Mouse (Mus musculus) embryonic fibroblast, embryonic 13.5 days (primary cell): ENCODE data around the gene Bpgm. TPM values are rescaled to one million over a fixed set of nuclear protein-coding genes. Genes with fewer than 3 reads are reported as not detected.

Source experiments
- H3K27ac ChIP-seq: 2 replicates; pipeline ENCODE4 v1.5.1; 2012; ENCODE audit warnings: low read length, control low read depth, inconsistent platforms; ENCODE audit not compliant: insufficient read depth
- H3K4me1 ChIP-seq: 2 replicates; pipeline ENCODE4 v1.6.1; 2011; ENCODE audit warnings: low read length; ENCODE audit not compliant: control insufficient read depth, insufficient read depth
- H3K4me3 ChIP-seq: 2 replicates; pipeline ENCODE4 v1.5.1; 2011; ENCODE audit warnings: mild to moderate bottlenecking, control low read depth, low read length; ENCODE audit not compliant: insufficient read depth
- CTCF ChIP-seq: IDR thresholded peaks from 2 replicates; pipeline ENCODE4 v1.5.1; 2011; ENCODE audit warnings: mild to moderate bottlenecking, control low read depth, low read length, moderate library complexity, borderline replicate concordance; ENCODE audit not compliant: insufficient read depth
- POLR2A ChIP-seq: IDR thresholded peaks from 2 replicates; pipeline ENCODE4 v1.6.1; 2011; ENCODE audit warnings: low read depth, mild to moderate bottlenecking, control low read depth, low read length, moderate library complexity
- polyA plus RNA-seq: library from polyadenylated mRNA; stranded (reverse); fragments of >200 nt; gene quantifications from 2 replicates; pipeline ENCODE4 v1.2.4, GENCODE M21; 2011; ENCODE audit warnings: low read depth; ENCODE audit not compliant: missing spikeins, insufficient read length

Gene Bpgm
- polyA plus RNA-seq, 1 experiment: 40.9 TPM

GRCm38 (mm10) chr6:34510277-34510676 lies 34.3 kb downstream of the Bpgm start:
- H3K4me1 ChIP-seq: no peaks in the 10 kb centered on the region
- no peak overlapping the region for H3K4me3 ChIP-seq
- TF ChIP-seq POLR2A: no peak
- TF ChIP-seq CTCF: no peak
- H3K27ac ChIP-seq: no peak overlapping the region

DNA sequence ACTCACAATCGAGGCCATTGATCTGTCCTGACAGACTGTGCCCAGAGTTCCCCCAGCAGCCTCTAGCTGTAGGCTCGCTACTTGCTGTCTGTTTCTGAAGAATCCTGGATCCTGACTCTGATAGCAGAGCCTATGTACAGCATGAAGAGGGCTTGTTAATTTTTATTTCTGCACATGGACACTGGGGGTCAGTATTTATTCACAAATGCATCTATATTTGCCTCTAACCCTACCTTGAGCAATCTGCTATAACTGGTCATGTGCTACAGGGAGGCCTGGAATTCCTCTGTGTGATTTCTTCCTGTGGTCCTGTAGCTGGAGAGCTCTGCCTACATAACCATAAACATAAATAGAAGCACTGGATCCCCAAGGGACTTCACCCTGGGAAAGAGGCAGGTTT lies 35.4 kb downstream of the Bpgm start:
- Histone ChIP-seq H3K27ac (no peak overlapping the region), H3K4me1 (no peaks in the 10 kb centered on the region)
- TF ChIP-seq POLR2A (no peak), CTCF (no peak)

GRCm38 (mm10) chr6:34512741-34513140 lies 36.7 kb downstream of the Bpgm start:
- H3K27ac ChIP-seq: no peak overlapping the region
- H3K4me3 ChIP-seq: no peak overlapping the region
- no peaks in the 10 kb centered on the region for H3K4me1 ChIP-seq
- no peak for TF ChIP-seq CTCF
- no peak for TF ChIP-seq POLR2A

More for the DNA sequence above, 35.4 kb downstream of the Bpgm start:
- H3K4me3 ChIP-seq: no peak overlapping the region

DNA sequence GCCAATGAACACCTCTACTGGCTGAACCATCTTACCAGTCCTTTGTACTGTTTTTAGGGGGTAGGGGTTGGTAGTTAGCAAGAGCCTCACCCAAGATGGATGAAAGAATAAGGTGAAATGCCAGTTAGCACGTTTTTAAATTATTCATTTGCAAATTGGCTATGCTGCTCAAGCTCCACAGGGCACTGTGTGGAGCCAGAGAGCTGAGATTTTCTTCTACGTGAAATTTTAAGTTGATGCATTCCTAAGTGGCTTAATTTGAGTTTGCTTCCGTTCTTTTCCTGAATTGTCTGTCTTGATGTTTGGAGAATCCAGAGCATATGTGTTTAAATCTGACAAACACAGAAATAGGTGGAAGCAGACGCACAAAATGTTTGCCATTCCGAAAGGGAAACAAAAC lies 38.6 kb downstream of the Bpgm start:
- Histone ChIP-seq H3K27ac (peak overlapping the region; percentile 63), H3K4me3 (no peak overlapping the region), H3K4me1 (no peaks in the 10 kb centered on the region)
- TF ChIP-seq POLR2A: no peak
- TF ChIP-seq CTCF: no peak

- H3K4me3 ChIP-seq: no peak overlapping the region
- peak overlapping the region; percentile 63 for H3K27ac ChIP-seq
- H3K4me1 ChIP-seq: 0 out of 2 replicates have a peak, but pooled peaks cover 4% of the 10 kb centered on the region
- TF ChIP-seq CTCF (0 out of 2 replicates have a peak, but pooled peaks have one; percentile 5), POLR2A (no peak)
These were observed 39.2 kb downstream of the Bpgm start for GRCm38 (mm10) chr6:34515098-34515782.

DNA sequence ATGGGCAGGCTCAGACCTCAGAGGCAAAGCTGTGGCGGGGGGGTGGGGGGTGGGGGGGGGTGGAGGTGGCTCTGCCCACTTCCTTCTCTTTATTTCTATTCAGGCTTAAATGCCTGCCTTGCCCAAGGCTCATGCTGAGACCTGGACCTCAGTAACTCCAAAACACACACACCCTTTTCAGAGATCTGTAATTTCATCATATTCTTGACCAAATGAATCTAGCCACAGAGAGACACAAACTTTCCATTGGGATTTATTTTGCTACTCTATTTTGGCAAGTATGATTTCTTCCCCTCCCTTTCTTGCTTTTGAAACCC lies 39.7 kb downstream of the Bpgm start:
- H3K27ac ChIP-seq: 0 out of 2 replicates have a peak overlapping the region, but pooled peaks have one; percentile 49
- TF ChIP-seq POLR2A (no peak), CTCF (no peak)

GRCm38 (mm10) chr6:34517750-34518149 lies 41.7 kb downstream of the Bpgm start:
- no peak overlapping the region for H3K4me3 ChIP-seq
- no peak overlapping the region for H3K27ac ChIP-seq
- peaks cover 11% of the 10 kb centered on the region; the same call in 1 of the 2 replicates for H3K4me1 ChIP-seq
- TF ChIP-seq POLR2A (no peak), CTCF (no peak)

More for the DNA sequence above, 39.7 kb downstream of the Bpgm start:
- Histone ChIP-seq H3K4me3 (no peak overlapping the region), H3K4me1 (0 out of 2 replicates have a peak, but pooled peaks cover 4% of the 10 kb centered on the region)

- Histone ChIP-seq H3K4me3 (no peak overlapping the region), H3K4me1 (peaks cover 11% of the 10 kb centered on the region; the same call in 1 of the 2 replicates), H3K27ac (no peak overlapping the region)
- no peak for TF ChIP-seq POLR2A
- TF ChIP-seq CTCF: no peak
These were observed 43.1 kb downstream of the Bpgm start for GRCm38 (mm10) chr6:34519087-34519486.

GRCm38 (mm10) chr6:34520491-34520890 lies 44.5 kb downstream of the Bpgm start:
- H3K4me3 ChIP-seq: no peak overlapping the region
- H3K27ac ChIP-seq: peak overlapping the region; percentile 79
- peaks cover 11% of the 10 kb centered on the region; the same call in 1 of the 2 replicates for H3K4me1 ChIP-seq
- no peak for TF ChIP-seq POLR2A
- no peak for TF ChIP-seq CTCF

GRCm38 (mm10) chr6:34520912-34521311 lies 44.9 kb downstream of the Bpgm start:
- H3K27ac ChIP-seq: peak overlapping the region; percentile 80
- H3K4me3 ChIP-seq: no peak overlapping the region
- TF ChIP-seq POLR2A (no peak), CTCF (no peak)
- H3K4me1 ChIP-seq: peaks cover 11% of the 10 kb centered on the region; the same call in 1 of the 2 replicates
